Mouse (Mus musculus) spleen, adult 2 months (tissue): ENCODE data around the gene Camta1.

ENCODE experiments used
- CTCF ChIP-seq: fragments of 200-500 bp; IDR thresholded peaks from 2 replicates; pipeline ENCODE4 v1.5.1; 2011; ENCODE audit warnings: mild to moderate bottlenecking, inconsistent platforms; ENCODE audit not compliant: insufficient read depth, insufficient read length, insufficient replicate concordance; ENCODE audit errors: extremely low read depth
- POLR2A ChIP-seq: fragments of 200-500 bp; IDR thresholded peaks from 2 replicates; pipeline ENCODE4 v1.6.1; 2011; ENCODE audit warnings: low read depth, low read length, inconsistent platforms

DNA sequence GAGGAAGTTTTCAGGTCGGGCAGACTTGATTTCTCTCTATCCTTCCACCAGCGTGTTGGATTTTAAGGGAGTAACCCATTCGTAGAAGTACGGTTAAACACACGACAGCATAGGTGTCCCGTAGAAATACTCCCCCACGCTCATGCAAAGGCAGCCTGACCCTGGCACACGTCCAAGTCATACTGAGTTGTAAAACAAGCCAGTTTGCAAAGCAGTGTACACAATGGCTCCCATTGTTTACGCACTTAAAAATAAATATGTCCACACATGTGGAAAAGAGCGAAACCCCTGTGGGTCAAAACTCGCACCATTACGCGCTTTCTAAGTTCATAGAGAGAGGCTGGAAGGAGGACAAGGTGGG, 971.7 kb downstream of the Camta1 start:
- TF ChIP-seq CTCF = no peak
- TF ChIP-seq POLR2A = no peak
